Mouse (Mus musculus) ES-Bruce4 (cell line): ENCODE measurements around the gene Gabrr1. TPM values are rescaled to one million over a fixed set of nuclear protein-coding genes. Genes with fewer than 3 reads are reported as not detected.

Source experiments
- H3K27ac ChIP-seq: 2 replicates; pipeline ENCODE4 v1.5.1; 2012; ENCODE audit warnings: low read length, inconsistent platforms; ENCODE audit not compliant: insufficient read depth
- H3K27me3 ChIP-seq: 2 replicates; pipeline ENCODE4 v1.6.1; 2012; ENCODE audit warnings: mild to moderate bottlenecking, low read length, inconsistent platforms; ENCODE audit not compliant: control insufficient read depth, poor library complexity, insufficient read depth, severe bottlenecking
- H3K36me3 ChIP-seq: 2 replicates; pipeline ENCODE4 v1.6.1; 2012; ENCODE audit warnings: inconsistent platforms, mild to moderate bottlenecking, low read length, moderate library complexity; ENCODE audit not compliant: control insufficient read depth, poor library complexity, insufficient read depth, severe bottlenecking
- H3K4me1 ChIP-seq: one replicate; pipeline ENCODE4 v1.8.1; 2011; ENCODE audit warnings: low read length; ENCODE audit not compliant: control insufficient read depth, insufficient read depth
- H3K4me3 ChIP-seq: 2 replicates; pipeline ENCODE4 v1.5.1; 2011; ENCODE audit warnings: low read depth, mild to moderate bottlenecking, low read length
- H3K9ac ChIP-seq: 2 replicates; pipeline ENCODE4 v1.6.1; 2012; ENCODE audit warnings: low read depth, mild to moderate bottlenecking, inconsistent platforms; ENCODE audit not compliant: poor library complexity, severe bottlenecking
- H3K9me3 ChIP-seq: replicated peaks from 2 replicates; pipeline ENCODE4 v1.6.1; 2012; ENCODE audit warnings: mild to moderate bottlenecking, low read length, inconsistent platforms; ENCODE audit not compliant: control insufficient read depth, poor library complexity, insufficient read depth, severe bottlenecking
- CTCF ChIP-seq: IDR thresholded peaks from one replicate; pipeline ENCODE4 v1.8.1; 2011; ENCODE audit warnings: low read depth, low read length
- EP300 ChIP-seq: IDR thresholded peaks from 2 replicates; pipeline ENCODE4 v1.6.1; 2011; ENCODE audit warnings: low read depth, low read length; ENCODE audit not compliant: insufficient read depth
- POLR2A ChIP-seq: IDR thresholded peaks from one replicate; pipeline ENCODE4 v1.8.1; 2011; ENCODE audit warnings: low read length; ENCODE audit not compliant: insufficient read depth
- polyA plus RNA-seq: library from polyadenylated mRNA; stranded (reverse); fragments of >200 nt; gene quantifications from 2 replicates; pipeline ENCODE4 v1.2.4, GENCODE M21; 2011; ENCODE audit warnings: low read depth; ENCODE audit not compliant: missing spikeins, insufficient read depth, insufficient read length

The Gabrr1 gene
- polyA plus RNA-seq, 1 experiment: not detected

DNA sequence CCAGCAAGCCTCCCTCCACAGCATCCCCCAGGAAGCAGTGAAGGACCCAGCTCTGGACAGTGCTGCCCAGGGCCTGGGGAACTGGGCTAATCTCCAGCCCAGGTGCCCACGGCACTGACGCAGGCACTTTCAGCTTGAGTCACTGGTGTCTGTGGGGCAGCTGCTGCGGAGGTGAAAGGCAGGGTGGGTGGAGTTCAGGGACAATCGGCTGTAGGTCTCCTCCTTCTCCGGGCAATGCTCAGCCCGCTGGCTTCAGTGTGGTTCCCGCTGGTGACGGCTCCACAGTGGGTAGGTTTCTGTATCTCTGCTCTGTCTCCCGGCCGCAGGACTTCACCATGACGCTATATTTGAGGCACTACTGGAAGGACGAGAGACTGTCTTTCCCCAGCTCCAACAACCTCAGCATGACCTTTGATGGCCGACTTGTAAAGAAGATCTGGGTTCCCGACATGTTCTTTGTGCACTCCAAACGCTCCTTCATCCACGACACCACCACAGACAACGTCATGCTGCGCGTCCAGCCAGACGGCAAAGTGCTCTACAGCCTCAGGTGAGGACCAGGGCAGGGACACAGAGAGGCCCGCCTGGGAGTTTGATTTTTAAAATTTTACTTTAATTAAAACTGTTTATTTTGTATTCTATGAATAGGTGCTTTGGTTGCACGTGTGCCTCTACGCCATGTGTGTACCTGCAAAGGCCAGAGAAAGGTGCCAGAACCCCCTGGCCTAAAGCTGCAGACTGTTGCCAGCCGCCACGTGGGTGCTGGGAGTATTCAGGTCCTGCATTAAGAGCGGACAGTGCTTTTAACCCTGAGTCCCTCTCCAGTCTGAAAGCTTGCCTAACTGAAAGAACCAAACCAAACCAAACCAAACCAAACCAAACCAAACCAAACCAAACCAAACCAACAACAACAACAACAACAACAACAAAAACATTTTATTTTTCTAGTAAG lies 20.0 kb downstream of the Gabrr1 start:
- H3K27ac ChIP-seq: no peak overlapping the region
- H3K4me1 ChIP-seq: no peaks in the 10 kb centered on the region
- H3K9ac ChIP-seq: no peak overlapping the region
- no peaks in the 10 kb centered on the region for H3K36me3 ChIP-seq
- H3K9me3 ChIP-seq: no peaks in the 10 kb centered on the region
- H3K4me3 ChIP-seq: no peak overlapping the region
- H3K27me3 ChIP-seq: no peaks in the 10 kb centered on the region
- TF ChIP-seq EP300 (no peak), POLR2A (no peak), CTCF (no peak)

DNA sequence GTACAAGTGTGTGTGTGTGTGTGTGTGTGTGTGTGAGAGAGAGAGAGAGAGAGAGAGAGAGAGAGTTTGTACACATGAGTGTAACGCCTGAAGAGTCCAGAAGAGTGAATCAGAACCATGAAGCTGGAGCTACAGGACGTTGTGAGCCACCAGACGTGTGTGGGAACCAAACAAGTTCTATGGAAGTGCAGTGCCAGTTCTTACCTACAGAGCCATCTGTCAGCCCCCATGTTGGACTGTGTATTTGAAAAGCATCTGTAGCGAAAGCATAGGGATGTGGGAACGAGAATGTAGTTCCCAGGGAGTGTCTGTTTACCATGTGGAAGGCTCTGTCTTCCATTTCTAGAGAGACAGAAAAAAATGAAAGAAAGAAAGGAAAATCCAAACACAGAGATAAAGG lies 51.2 kb downstream of the Gabrr1 start:
- Histone ChIP-seq H3K4me1 (no peaks in the 10 kb centered on the region), H3K9ac (no peak overlapping the region), H3K4me3 (no peak overlapping the region), H3K27me3 (no peaks in the 10 kb centered on the region), H3K36me3 (no peaks in the 10 kb centered on the region), H3K9me3 (no peaks in the 10 kb centered on the region), H3K27ac (no peak overlapping the region)
- TF ChIP-seq CTCF (no peak), POLR2A (no peak), EP300 (no peak)

DNA sequence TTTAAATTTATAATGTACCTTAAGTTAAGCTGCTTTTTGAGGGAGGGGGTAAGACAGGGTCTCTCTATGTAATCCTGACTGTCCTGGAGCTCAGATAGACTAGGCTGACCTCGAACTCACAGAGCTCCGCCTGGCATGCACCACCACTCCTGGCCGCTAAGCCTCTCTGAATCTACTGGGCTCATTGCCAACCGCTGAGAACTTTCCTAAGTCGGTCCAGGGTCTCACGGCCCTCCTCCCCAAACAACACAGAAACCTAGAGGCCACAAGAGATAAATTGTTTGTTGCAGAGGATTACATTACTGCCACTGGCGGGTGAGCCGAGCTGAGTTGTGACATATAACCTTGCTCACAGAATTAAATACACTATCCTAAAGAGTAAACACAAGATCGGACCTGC lies 55.8 kb downstream of the Gabrr1 start:
- no peak overlapping the region for H3K27ac ChIP-seq
- H3K9ac ChIP-seq: peak overlapping the region; percentile 22; the same call in 1 of the 2 replicates
- no peaks in the 10 kb centered on the region for H3K4me1 ChIP-seq
- H3K27me3 ChIP-seq: no peaks in the 10 kb centered on the region
- TF ChIP-seq CTCF: no peak
- no peak for TF ChIP-seq POLR2A
- no peak for TF ChIP-seq EP300
- peak overlapping the region; percentile 42 for H3K4me3 ChIP-seq
- 0 out of 2 replicates have a peak, but pooled peaks cover 2% of the 10 kb centered on the region for H3K9me3 ChIP-seq
- H3K36me3 ChIP-seq: no peaks in the 10 kb centered on the region

DNA sequence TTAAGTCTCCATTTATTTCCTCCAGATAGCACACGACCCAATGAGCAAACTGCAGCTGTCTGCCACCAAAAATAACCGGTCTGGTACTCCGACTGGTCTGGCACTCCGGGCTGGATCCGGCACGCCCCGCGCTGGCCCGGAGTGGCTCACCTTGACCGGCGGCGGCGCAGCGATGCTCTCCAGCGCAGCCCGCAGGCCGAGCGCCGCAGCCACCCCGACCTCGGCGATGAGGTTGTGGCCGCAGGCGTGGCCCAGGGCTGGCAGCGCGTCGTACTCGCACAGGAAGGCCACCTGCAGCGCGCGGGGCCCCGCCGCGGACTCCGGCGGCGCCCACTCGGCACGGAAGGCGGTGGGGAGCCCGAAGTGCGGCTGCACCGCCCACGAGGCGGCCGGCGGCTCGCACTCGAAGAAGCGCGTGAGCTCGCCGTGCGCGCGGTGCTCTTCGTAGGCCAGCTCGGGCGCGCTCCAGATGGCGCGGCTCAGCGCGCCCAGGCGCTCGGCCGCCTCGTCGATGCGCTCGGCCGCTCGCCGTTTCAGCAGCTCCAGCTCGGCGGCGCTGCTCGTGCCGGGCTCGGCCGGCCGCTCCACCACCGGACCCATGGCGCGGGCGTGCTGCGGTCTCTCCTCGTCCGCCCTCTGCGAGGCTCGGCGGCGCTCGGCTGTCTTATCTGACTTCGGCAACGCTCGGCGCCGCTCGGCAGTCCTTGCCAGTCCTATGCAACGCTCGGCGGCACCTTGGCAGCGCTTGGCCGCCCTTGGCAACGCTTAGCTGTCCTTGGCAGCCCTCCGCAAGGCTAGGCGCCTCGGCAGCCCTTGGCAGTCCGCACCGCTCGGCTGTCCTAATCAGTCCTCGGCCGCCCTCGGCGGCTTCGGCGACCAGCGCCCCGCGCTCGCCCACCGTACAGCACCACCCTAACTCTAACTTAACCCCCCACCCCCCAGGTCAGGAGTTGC lies 56.7 kb downstream of the Gabrr1 start:
- Histone ChIP-seq H3K27me3 (no peaks in the 10 kb centered on the region), H3K4me3 (peak overlapping the region; percentile 66), H3K9ac (peak overlapping the region; percentile 77), H3K27ac (no peak overlapping the region), H3K36me3 (no peaks in the 10 kb centered on the region), H3K4me1 (no peaks in the 10 kb centered on the region), H3K9me3 (0 out of 2 replicates have a peak, but pooled peaks cover 2% of the 10 kb centered on the region)
- no peak for TF ChIP-seq CTCF
- TF ChIP-seq EP300: no peak
- TF ChIP-seq POLR2A: no peak

DNA sequence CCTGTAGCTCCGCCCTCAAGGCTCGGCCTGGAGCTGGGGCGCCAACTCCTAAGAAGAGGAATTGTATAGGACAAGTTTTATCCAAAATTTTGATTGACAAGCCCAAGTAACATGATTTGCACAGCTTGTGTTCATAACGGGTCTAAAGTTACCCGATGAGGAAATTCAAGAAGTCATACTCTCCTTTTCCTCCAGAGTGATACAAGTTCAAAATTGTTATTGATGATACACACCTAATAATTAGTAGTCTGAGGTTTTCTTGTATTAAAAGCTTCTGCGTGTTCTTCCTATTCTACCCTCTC lies 57.4 kb downstream of the Gabrr1 start, which contains the start of gene Pm20d2:
TSS of gene Pm20d2 (minus strand) at position 3 of the 302 bp plus-strand sequence.
- TF ChIP-seq CTCF (no peak), EP300 (no peak), POLR2A (no peak)
- H3K27me3 ChIP-seq: no peaks in the 10 kb centered on the region
- H3K36me3 ChIP-seq: no peaks in the 10 kb centered on the region
- no peak within 1 kb of the TSS for H3K27ac ChIP-seq
- H3K4me1 ChIP-seq: no peaks in the 10 kb centered on the region
- H3K4me3 ChIP-seq: peak within 1 kb of the TSS; percentile 66
- 0 out of 2 replicates have a peak, but pooled peaks cover 2% of the 10 kb centered on the region for H3K9me3 ChIP-seq
- H3K9ac ChIP-seq: peak within 1 kb of the TSS; percentile 77
